Mouse (Mus musculus) lung, embryonic 14.5 days (tissue): ENCODE measurements around the gene Elovl5. TPM values are rescaled to one million over a fixed set of nuclear protein-coding genes. Genes with fewer than 3 reads are reported as not detected.

Experiments used
- ATAC-seq: fragments of 200-750 bp; cut with Nextera tagmentation; 2 replicates; pipeline ENCODE4 v1.8.0; 2017; ENCODE audit warnings: mild to moderate bottlenecking, moderate TSS enrichment, moderate library complexity; ENCODE audit not compliant: insufficient read depth
- DNase-seq: peaks from one replicate; pipeline ENCODE4 v3.0.0-alpha.2; 2015
- H3K27ac ChIP-seq: fragments of 300-500 bp; sonication (generic); 2 replicates; pipeline ENCODE4 v1.5.1; 2014; ENCODE audit warnings: low read depth, mild to moderate bottlenecking, moderate library complexity
- H3K27me3 ChIP-seq: fragments of 300-500 bp; sonication (generic); 2 replicates; pipeline ENCODE4 v1.6.1; 2014; ENCODE audit warnings: low read length, control low read depth; ENCODE audit not compliant: insufficient read depth
- H3K36me3 ChIP-seq: fragments of 300-500 bp; sonication (generic); 2 replicates; pipeline ENCODE4 v1.6.1; 2014; ENCODE audit warnings: control low read depth; ENCODE audit not compliant: insufficient read depth
- H3K4me1 ChIP-seq: fragments of 300-500 bp; sonication (generic); 2 replicates; pipeline ENCODE4 v1.6.1; 2014; ENCODE audit warnings: antibody characterized with exemption, control low read depth; ENCODE audit not compliant: insufficient read depth
- H3K4me2 ChIP-seq: fragments of 300-500 bp; sonication (generic); 2 replicates; pipeline ENCODE4 v1.6.1; 2014; ENCODE audit warnings: mild to moderate bottlenecking
- H3K4me3 ChIP-seq: fragments of 300-500 bp; sonication (generic); 2 replicates; pipeline ENCODE4 v1.5.1; 2014; ENCODE audit warnings: low read depth, low read length
- H3K9ac ChIP-seq: fragments of 300-500 bp; sonication (generic); 2 replicates; pipeline ENCODE4 v1.6.1; 2014
- H3K9me3 ChIP-seq: fragments of 300-500 bp; sonication (generic); 2 replicates; pipeline ENCODE4 v1.6.1; 2016; ENCODE audit warnings: low read depth, low read length, control low read depth
- CTCF ChIP-seq: IDR thresholded peaks from 2 replicates; pipeline ENCODE4 v1.5.1; 2016; ENCODE audit warnings: antibody characterized with exemption, low read depth
- WGBS: fragments of 180-500 bp; shearing (Covaris S2); extraction: QIAGEN DNeasy Blood & Tissue Kit; methylation state at CpG from one replicate; pipeline ENCODE4 v1.1.7; 2014; 5-methylcytosine and 5-hydroxymethylcytosine counted together
- polyA plus RNA-seq: library from polyadenylated mRNA; unstranded; fragments of >200 nt; fragmentation: Nextera tagmentation; extraction: Ambion mirVana; gene quantifications from 2 replicates; pipeline ENCODE4 v1.2.1, GENCODE M21; 2014

Elovl5 gene
- polyA plus RNA-seq, 1 experiment from 2014 or later = 76.7 TPM

GRCm38 (mm10) chr9:77911508-77912229 lies 5.5 kb upstream of the Elovl5 start:
- TF ChIP-seq CTCF = no peak
- Histone ChIP-seq H3K4me1 (0 out of 2 replicates have a peak, but pooled peaks cover 4% of the 10 kb centered on the region), H3K4me2 (peak overlapping the region; percentile 70), H3K4me3 (peak overlapping the region; percentile 61), H3K9ac (peak overlapping the region; percentile 77), H3K36me3 (no peaks in the 10 kb centered on the region), H3K27me3 (no peaks in the 10 kb centered on the region), H3K9me3 (no peaks in the 10 kb centered on the region), H3K27ac (peak overlapping the region; percentile 97)
- DNase-seq (peak; percentile 48), ATAC-seq (no peak)
- 30% methylated on average over 7 of the region's 7 CpGs for WGBS

- Histone ChIP-seq H3K27me3 (no peaks in the 10 kb centered on the region), H3K9ac (no peak overlapping the region), H3K27ac (no peak overlapping the region), H3K9me3 (no peaks in the 10 kb centered on the region), H3K4me1 (0 out of 2 replicates have a peak, but pooled peaks cover 4% of the 10 kb centered on the region), H3K36me3 (no peaks in the 10 kb centered on the region), H3K4me2 (peak overlapping the region; percentile 70), H3K4me3 (no peak overlapping the region)
- WGBS = 44% methylated on average over 6 of the region's 6 CpGs
- no peak for TF ChIP-seq CTCF
- DNase-seq = no peak
- no peak for ATAC-seq
These were observed 4.9 kb upstream of the Elovl5 start for GRCm38 (mm10) chr9:77912246-77912645.

GRCm38 (mm10) chr9:77914616-77915015 lies 2.5 kb upstream of the Elovl5 start:
- Histone ChIP-seq H3K9me3 (no peaks in the 10 kb centered on the region), H3K4me2 (no peak overlapping the region), H3K4me1 (0 out of 2 replicates have a peak, but pooled peaks cover 4% of the 10 kb centered on the region), H3K27ac (no peak overlapping the region), H3K36me3 (no peaks in the 10 kb centered on the region), H3K4me3 (no peak overlapping the region), H3K27me3 (no peaks in the 10 kb centered on the region), H3K9ac (no peak overlapping the region)
- no peak for TF ChIP-seq CTCF
- DNase-seq = no peak
- 78% methylated on average over 4 of the region's 4 CpGs for WGBS
- no peak for ATAC-seq

- Histone ChIP-seq H3K9me3 (no peaks in the 10 kb centered on the region), H3K27me3 (no peaks in the 10 kb centered on the region), H3K9ac (no peak overlapping the region), H3K4me3 (no peak overlapping the region), H3K4me2 (no peak overlapping the region), H3K4me1 (0 out of 2 replicates have a peak, but pooled peaks cover 4% of the 10 kb centered on the region), H3K36me3 (no peaks in the 10 kb centered on the region), H3K27ac (no peak overlapping the region)
- ATAC-seq (no peak), DNase-seq (no peak)
- 42% methylated on average over 4 of the region's 4 CpGs for WGBS
- no peak for TF ChIP-seq CTCF
These were observed 1.4 kb upstream of the Elovl5 start for GRCm38 (mm10) chr9:77915791-77916190.

- DNase-seq (peak; percentile 48), ATAC-seq (peak; percentile 67)
- no peaks in the 10 kb centered on the region for H3K4me1 ChIP-seq
- WGBS = under 1% methylated on average over 45 of the region's 45 CpGs
- H3K9me3 ChIP-seq = no peaks in the 10 kb centered on the region
- no peak for TF ChIP-seq CTCF
- peak overlapping the region; percentile 90 for H3K27ac ChIP-seq
- H3K9ac ChIP-seq = peak overlapping the region; percentile 73
- peak overlapping the region; percentile 83 for H3K4me2 ChIP-seq
- no peaks in the 10 kb centered on the region for H3K27me3 ChIP-seq
- H3K4me3 ChIP-seq = peak overlapping the region; percentile 90
- H3K36me3 ChIP-seq = no peaks in the 10 kb centered on the region
These were observed 513 bp downstream of the Elovl5 start for GRCm38 (mm10) chr9:77917622-77918131.

- TF ChIP-seq CTCF = no peak
- Histone ChIP-seq H3K27ac (peak overlapping the region; percentile 90; the same call in 1 of the 2 replicates), H3K36me3 (no peaks in the 10 kb centered on the region), H3K9me3 (no peaks in the 10 kb centered on the region), H3K4me3 (peak overlapping the region; percentile 90), H3K4me1 (no peaks in the 10 kb centered on the region), H3K27me3 (no peaks in the 10 kb centered on the region), H3K4me2 (peak overlapping the region; percentile 83), H3K9ac (peak overlapping the region; percentile 73)
- no peak for ATAC-seq
- 11% methylated on average over 10 of the region's 10 CpGs for WGBS
- DNase-seq = peak; percentile 21
These were observed 1.0 kb downstream of the Elovl5 start for GRCm38 (mm10) chr9:77918211-77918610.

GRCm38 (mm10) chr9:77918961-77919670 lies 2.0 kb downstream of the Elovl5 start:
- Histone ChIP-seq H3K9ac (no peak overlapping the region), H3K36me3 (no peaks in the 10 kb centered on the region), H3K4me2 (peak overlapping the region; percentile 83), H3K4me3 (peak overlapping the region; percentile 90; the same call in 1 of the 2 replicates), H3K4me1 (no peaks in the 10 kb centered on the region), H3K27me3 (no peaks in the 10 kb centered on the region), H3K9me3 (no peaks in the 10 kb centered on the region), H3K27ac (no peak overlapping the region)
- no peak for ATAC-seq
- WGBS = 75% methylated on average over 5 of the region's 5 CpGs
- no peak for TF ChIP-seq CTCF
- DNase-seq = no peak
